Mouse (Mus musculus): ENCODE results near the gene Gm7544. TPM values are rescaled to one million over a fixed set of nuclear protein-coding genes. Genes with fewer than 3 reads are reported as not detected.
"Not testable (repeated sequence)": the region's sequence is repeated elsewhere in the genome, so short reads cannot be mapped to it uniquely, and the experiment has no call there.

Gm7544 gene
- total RNA-seq (2021): not detected

DNA sequence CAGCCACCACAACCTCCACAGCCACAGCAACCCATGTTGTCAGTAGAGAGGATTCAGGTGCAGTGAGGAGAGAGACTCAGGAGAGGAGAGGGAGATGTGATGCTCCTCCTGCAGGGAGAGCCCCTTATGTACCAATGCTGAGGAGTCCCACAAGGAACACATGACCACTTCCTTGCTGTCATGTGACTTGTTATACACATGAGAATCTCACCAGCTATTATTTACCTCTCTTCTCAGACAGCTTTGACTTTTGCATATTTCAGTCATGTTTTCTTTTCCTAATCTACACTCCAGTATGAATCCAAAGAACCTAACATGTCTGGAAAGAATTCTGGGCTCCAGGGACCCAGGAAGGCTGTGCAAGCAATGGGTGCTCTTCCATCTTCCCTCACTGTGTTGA lies at the start of gene Gm7544:
Gene Gm7544 (minus strand): TSS at position 101 of the 400 bp plus-strand sequence.
- DNase-seq (ENCODE audit: low spot score in 2 of 2); intact Hi-C loops (cut with DNase I): not testable (repeated sequence)

DNA sequence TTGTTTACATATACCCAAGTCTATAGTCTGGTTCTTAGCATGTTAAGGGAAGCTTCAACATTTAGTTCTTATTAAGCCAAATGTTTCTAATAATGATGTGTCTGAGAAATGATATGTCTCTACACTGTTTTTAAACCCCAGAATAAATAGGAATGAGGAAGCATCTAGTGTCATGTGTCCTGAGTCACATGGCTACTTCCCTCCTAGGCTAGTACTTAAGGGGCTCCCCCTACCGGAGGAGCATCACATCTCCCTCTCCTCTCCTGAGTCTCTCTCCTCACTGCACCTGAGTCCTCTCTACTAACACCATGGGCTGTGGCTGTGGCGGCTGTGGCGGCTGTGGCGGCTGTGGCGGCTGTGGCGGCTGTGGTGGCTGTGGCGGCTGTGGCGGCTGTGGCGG lies 44.5 kb upstream of the Gm7544 start, which contains the start of gene Gm47959:
Gene Gm47959 (plus strand): TSS at position 243 of the 400 bp plus-strand sequence.
- intact Hi-C loops (cut with DNase I); DNase-seq (ENCODE audit: low spot score in 2 of 2): not testable (repeated sequence)

DNA sequence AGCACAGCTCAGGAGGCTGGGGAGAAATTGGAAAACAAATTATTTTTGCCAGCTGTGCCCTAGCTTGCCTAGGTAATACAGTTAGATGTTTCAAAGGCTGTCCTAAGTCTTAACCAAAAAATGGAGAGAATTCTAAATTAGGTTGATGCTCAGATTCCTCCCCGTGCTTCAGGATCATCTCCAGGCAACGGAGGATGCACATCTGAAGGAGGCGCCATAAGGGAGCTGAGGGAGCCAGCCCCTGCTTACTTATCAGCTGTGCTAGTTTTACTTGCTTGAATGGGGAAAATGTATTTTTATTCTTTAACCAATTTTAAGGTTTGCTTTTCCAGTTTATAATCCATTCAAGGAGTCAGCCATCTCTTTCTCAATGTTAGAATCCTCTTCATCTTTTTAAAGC lies 38.1 kb upstream of the Gm7544 start:
- DNase-seq (ENCODE audit: low spot score in 2 of 2): no peak
- intact Hi-C loops (cut with DNase I): no loop called here

DNA sequence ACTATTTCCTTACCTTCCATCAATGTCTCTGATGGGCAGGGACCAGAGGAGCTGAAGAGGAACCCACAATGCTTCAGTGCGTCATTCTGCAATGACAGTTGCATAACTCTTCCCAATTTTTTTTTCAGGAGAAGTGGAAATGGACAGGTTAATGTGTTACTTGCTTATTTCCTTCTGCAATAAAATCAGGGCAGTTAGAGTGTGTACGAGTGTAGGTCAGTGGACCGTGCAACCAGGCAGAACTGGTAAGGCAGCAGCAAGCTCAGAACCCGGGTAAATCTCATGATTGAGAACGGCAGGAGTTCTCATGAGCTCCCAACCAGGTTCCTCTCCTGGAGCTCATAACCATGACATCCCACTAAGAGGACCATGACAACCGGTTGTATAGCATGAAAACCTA lies 36.3 kb upstream of the Gm7544 start:
- intact Hi-C loops (cut with DNase I): no loop called here
- DNase-seq (ENCODE audit: low spot score in 2 of 2): no peak

DNA sequence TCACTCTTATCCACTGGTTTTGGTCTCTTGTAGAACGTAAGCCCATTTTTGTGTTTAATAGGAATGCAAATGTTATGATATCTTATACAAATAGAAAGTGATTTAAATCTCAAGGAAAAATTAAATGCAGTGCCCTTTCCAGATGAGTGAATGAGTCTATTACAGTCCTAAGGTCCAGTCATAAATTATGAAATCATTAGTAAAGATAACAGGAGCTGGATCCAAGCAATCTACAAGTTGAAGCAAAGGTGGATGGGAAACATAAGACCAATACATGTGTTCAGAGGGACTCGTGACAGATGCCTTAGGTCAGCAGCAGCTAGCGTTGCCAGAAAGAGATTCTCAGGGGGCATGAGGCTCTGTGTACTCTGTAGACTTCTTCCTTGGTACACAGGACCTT lies 35.8 kb upstream of the Gm7544 start:
- no peak for DNase-seq (ENCODE audit: low spot score in 2 of 2)
- intact Hi-C loops (cut with DNase I): no loop called here

DNA sequence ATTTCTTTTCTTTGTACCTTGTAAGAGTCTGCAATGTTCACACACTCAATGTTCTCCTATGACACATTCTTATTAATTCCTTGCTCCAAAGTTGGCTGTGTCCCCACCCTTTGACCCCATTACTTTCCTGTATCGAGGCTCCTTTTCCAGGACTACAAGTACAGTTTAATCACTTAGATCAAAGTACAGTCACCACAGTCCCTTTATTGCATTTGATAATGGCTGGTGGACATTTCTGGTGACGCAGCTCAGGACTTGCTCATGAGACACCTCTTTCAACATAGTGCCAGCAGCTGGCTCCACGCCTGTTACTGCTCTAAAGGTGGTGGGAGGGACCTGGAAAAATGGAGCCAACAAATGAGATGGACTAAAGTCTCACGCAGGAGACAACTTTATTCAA lies 35.2 kb upstream of the Gm7544 start:
- DNase-seq (ENCODE audit: low spot score in 2 of 2): no peak
- intact Hi-C loops (cut with DNase I): no loop called here

DNA sequence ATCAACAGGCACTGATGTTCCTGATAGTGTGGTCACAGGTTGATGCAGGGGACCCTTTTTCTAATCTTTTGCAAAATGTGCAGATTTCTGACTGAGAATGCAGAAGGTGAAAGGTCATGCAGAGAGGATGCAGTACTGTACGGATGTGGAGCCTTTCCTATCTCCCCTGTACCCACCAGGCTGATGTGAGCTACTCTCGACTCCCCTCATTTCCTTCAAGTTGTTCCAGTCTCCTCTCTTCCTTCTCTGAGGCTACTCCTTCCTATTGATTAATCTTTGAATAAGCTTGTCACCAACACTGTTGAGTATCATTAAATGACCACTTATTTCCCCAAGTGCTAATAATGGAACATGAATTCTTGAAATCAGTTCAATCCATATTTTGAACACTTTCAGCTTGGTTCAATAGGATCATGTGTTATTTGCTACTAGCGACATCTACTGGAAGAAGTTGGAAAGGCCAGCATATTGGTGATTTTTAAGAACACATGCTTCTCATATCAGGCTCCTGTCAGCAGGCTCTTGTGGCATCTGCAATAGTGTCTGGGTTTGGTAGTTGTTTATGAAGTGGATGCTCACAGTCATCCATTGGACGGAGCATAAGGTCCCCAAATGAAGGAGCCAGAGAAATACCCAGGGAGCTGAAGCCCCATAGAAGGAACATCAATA lies 31.9 kb upstream of the Gm7544 start:
- intact Hi-C loops (cut with DNase I): loop anchor here (2.0 to 5.0 kb wide), 3 partner anchors 150 to 435 kb away; partner anchors contain the start of gene Agfg1
- peak; percentile 78 to 86 for DNase-seq (ENCODE audit: low spot score in 2 of 2)

DNA sequence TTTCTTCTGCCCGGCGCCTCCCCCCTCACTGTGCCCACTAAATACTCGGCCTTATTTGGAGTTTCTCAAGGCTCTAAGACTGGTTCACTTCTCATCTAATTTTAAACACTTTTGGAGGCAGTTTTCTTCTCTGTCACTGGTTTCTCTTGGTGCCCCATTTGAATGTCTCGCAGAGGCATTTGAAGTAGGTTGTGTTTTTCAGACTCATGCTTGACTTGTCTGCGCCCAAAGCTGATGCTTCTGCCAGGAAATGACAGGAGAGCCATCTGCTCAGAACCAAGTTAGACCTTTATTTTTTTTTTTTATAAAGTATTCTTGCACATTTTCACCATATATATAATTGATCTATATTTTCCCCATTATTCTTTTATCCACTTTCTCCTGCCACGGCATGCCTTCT lies 30.9 kb upstream of the Gm7544 start:
- intact Hi-C loops (cut with DNase I): loop anchor here (2.0 to 5.0 kb wide), 3 partner anchors 149 to 434 kb away; partner anchors contain the start of gene Agfg1

DNA sequence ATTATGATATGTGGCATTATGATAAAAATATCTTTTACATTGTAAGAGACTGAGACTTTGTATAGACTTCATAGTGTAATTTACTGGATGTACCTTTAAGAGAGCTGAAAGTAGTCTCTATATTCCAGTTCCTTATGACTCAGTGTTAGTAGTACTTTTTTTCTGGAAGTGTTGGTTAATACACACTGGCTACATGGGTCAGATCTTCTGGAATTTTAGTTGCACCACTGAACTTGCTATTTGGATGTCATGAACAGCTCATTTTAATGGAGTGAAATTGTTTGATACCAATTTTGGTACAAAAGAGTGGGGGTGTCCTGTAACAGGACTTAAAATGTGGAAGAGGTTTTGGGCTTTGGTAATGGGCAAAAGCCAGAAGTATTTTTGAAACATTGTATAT lies 22.0 kb upstream of the Gm7544 start:
- DNase-seq (ENCODE audit: low spot score in 2 of 2): no peak
- intact Hi-C loops (cut with DNase I): no loop called here

More for the DNA sequence above, 30.9 kb upstream of the Gm7544 start:
- peak in 1 of 2 experiments; percentile 55 for DNase-seq (ENCODE audit: low spot score in 2 of 2)

DNA sequence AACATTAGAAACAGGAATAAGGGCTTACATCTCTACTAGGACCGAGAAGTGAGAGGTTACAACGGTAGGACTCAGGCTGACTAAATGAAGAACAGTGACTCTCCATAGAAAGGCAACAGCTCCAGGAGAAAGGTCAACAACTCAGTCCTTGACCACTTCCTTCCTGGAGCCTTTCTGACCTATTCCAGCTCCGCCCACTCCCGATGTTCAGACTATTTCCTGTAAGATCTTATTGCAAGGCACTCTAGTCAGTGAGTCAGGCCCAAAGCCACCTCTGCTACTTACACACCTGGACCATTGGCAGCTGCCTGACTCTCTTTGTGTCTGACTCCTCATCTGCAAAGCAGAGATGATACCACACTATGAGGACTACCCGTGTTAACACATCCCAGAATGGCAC lies 19.9 kb upstream of the Gm7544 start:
- intact Hi-C loops (cut with DNase I): no loop called here
- no peak for DNase-seq (ENCODE audit: low spot score in 2 of 2)

DNA sequence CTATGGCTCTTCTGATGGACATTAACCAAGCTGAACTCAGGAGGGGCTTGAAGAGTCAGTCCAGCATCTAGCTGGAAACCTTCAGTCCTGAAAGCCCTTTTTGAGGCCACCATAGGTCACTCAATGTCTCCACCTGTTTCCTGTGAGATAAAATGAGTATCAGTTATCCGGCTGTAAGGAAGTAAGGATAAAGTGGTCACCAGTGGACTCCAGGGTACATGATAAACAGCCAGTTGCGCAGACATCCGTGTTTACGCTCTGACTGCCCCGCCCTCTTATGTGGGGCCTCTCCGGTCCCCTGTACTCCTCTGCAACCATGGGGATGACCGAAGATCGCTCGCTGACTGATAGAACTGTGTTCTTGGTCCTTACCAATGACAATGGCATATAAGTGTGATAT lies 18.5 kb upstream of the Gm7544 start:
- DNase-seq (ENCODE audit: low spot score in 2 of 2): no peak
- intact Hi-C loops (cut with DNase I): no loop called here

DNA sequence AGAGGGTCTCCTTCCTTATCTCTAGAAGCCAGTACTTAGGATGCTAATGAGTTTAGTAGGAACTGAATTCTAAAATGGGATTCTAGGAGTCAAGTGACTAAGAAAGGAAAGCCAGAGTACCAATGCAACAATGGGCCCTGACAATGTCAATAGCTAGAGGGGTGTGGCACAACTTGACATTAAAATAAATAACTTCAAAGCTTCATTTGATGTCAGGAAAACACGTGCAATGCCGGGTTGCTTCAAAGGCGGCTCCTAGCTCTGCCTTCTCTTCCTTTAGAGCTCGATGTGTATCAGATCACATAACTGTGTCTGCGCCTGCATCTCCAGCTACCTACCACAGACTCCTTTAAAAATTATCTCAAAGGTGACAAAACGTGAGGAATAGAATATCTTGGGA lies 18.1 kb upstream of the Gm7544 start:
- no peak for DNase-seq (ENCODE audit: low spot score in 2 of 2)
- intact Hi-C loops (cut with DNase I): no loop called here

DNA sequence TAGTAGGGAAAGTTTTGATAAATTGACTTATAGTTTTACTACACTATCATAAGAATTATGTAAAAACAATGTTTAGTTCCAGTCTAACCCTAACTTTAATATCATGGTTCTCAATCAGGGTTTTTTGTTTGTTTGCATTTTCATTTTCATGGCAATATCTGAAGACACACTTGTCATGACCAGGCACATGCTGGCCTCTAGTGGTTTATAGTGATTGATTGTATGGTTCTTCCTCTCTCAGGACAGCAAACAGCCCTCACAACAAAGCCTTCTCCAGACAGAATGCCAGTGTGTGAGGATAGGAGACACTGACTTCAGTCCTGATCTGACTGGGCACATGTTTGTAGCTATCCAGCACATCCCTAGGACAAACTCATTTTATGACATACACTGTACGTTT lies 17.4 kb upstream of the Gm7544 start:
- no peak for DNase-seq (ENCODE audit: low spot score in 2 of 2)
- intact Hi-C loops (cut with DNase I): no loop called here

DNA sequence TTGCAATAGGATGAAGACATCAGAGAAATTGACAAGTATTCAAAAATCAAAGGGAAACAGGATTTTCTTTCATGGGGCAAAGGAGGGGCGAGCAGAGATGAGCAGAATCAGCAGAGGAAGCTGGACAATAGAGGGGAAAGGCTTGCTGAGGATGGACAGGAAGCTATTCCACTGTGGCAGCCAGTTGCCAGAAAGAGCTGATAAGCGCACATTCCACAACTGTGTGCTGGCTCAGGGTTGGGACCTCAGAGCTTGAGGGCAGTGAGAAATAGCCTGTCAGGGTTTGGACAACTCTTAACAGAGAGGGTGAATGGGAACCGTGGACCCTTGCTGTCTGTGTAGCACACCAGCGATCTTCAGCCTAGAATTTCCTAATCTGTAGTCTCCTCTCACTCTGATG lies 16.2 kb upstream of the Gm7544 start:
- DNase-seq (ENCODE audit: low spot score in 2 of 2): no peak
- intact Hi-C loops (cut with DNase I): no loop called here

DNA sequence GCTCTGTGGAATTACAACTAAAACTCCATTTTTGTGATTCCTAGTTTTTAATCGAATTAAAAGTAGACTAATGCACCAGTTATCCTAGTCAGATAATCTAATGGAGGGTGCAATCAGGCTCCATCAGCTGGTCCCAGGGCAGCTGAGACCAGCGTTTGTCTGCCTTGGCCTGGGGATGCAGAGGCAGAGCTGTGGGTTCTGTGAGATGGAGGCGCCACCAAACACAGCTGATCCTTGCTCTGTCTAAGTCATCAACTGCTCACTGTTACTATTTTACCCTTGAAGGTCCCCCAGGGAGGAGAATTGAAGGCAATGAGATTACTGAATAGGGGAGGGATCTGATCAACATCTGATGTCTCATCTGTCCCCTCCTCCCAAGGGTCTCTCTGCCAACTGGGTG lies 10.6 kb upstream of the Gm7544 start:
- DNase-seq (ENCODE audit: low spot score in 2 of 2): no peak
- intact Hi-C loops (cut with DNase I): no loop called here

DNA sequence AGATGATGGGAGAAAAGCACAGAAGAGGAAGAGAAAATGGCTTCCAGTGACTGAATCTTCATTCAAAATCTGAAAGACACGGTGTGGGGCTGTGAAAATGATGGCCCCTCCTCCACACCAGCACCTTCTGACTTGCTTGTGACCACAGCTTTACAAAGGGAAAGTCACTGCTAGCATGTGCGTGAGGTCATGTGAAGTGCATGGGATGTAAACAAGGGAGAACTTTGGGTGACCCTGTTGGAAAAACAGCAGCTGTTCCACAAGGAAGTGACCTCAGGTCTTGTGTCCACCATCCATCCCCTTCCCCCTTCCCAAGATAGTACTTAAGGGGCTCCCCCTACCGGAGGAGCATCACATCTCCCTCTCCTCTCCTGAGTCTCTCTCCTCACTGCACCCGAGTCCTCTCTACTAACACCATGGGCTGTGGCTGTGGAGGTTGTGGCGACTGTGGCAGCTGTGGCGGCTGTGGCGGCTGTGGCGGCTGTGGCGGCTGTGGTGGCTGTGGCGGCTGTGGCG lies 4.1 kb upstream of the Gm7544 start, which contains the start of gene Gm47955:
Gene Gm47955 (plus strand): TSS at position 417 of the 516 bp plus-strand sequence.
- no peak for DNase-seq (ENCODE audit: low spot score in 2 of 2)
- intact Hi-C loops (cut with DNase I): no loop called here

DNA sequence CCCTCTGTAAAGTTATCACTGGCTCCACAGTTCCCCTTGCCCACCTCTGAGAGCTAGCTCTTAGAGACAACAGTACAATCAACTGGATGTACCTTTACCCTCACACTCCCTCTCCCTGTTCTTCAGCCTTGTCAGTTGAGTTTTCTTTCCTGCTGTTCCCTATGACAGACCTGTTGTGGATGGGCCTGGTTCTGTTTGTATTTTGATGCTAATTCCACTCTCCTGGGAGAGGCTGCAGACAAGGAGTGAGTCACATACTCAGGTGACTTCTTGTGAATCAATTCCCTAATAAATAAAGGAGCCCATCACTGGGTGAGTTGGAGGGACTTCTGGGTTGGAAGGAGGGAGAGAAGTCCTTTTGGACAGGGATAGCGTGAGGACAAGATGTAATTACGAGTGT lies 7.2 kb downstream of the Gm7544 start:
- intact Hi-C loops (cut with DNase I): no loop called here
- no peak for DNase-seq (ENCODE audit: low spot score in 2 of 2)

DNA sequence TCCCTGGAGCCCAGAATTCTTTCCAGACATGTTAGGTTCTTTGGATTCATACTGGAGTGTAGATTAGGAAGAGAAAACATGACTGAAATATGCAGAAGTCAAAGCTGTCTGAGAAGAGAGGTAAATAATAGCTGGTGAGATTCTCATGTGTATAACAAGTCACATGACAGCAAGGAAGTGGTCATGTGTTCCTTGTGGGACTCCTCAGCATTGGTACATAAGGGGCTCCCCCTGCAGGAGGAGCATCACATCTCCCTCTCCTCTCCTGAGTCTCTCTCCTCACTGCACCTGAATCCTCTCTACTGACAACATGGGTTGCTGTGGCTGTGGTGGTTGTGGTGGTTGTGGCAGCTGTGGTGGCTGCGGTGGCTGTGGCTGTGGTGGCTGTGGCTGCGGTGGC lies 9.8 kb downstream of the Gm7544 start:
- intact Hi-C loops (cut with DNase I); DNase-seq (ENCODE audit: low spot score in 2 of 2): not testable (repeated sequence)

DNA sequence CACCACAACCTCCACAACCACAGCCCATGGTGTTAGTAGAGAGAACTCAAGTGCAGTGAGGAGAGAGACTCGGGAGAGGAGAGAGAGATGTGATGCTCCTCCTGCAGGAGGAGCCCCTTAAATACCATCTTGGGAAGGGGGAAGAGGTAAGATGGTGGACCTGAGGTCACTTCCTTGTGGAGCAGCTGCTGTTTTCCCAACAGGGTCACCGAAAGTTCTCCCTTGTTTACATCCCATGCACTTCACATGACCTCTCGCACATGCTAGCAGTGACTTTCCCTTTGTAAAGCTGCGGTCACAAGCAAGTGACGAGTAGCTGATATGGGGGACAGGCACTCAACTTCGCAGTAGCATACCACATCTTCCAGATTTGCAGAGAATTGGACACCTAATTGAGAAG lies 12.5 kb downstream of the Gm7544 start, which contains the start of gene A030003K21Rik:
Gene A030003K21Rik (minus strand): TSS at position 94 of the 400 bp plus-strand sequence.
- DNase-seq (ENCODE audit: low spot score in 2 of 2); intact Hi-C loops (cut with DNase I): not testable (repeated sequence)

DNA sequence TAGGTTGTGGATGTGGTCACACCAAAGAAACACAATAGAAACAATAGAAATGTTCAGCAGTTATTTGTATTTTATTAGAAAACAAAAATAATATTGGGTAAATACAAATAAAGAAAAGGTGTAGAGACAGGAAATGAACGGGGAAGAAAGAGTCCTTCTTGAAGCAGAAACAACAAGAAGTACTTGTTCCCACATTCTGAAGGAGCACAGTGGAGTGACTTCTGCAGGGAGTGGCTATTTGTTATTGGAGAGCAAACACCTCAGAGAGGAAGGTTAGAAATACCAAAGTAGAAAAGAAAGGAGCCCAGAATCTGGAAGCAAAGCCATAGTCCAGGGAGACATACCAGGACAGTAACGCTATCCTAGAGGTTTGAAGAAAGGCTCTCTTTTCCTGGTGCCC lies 13.3 kb downstream of the Gm7544 start:
- intact Hi-C loops (cut with DNase I); DNase-seq (ENCODE audit: low spot score in 2 of 2): not testable (repeated sequence)

DNA sequence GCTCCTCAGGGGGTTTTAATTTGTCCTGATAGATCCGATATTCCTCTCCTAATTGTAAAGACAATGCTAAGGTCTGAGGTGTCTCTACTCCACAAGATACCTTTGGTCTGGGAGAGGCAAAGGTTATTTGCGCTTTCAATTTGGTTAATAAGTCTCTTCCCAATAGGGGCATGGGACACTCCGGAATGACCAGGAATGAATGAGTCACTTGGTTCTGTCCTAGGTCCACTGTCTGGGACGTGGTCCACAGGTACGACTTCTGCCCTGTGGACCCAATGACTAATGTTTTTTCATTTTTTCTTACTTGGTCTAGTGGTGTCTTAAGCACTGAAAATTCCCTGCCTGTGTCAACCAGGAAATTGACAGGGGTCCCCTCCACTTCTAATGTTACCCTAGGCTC lies 17.1 kb downstream of the Gm7544 start:
- intact Hi-C loops (cut with DNase I): no loop called here
- no peak for DNase-seq (ENCODE audit: low spot score in 2 of 2)
